Mouse (Mus musculus): ENCODE data around the gene Scfd2. TPM values are rescaled to one million over a fixed set of nuclear protein-coding genes. Genes with fewer than 3 reads are reported as not detected.

Scfd2 gene
- polyA plus RNA-seq, 1 experiment from 2014 or later, result 14.9 TPM

DNA sequence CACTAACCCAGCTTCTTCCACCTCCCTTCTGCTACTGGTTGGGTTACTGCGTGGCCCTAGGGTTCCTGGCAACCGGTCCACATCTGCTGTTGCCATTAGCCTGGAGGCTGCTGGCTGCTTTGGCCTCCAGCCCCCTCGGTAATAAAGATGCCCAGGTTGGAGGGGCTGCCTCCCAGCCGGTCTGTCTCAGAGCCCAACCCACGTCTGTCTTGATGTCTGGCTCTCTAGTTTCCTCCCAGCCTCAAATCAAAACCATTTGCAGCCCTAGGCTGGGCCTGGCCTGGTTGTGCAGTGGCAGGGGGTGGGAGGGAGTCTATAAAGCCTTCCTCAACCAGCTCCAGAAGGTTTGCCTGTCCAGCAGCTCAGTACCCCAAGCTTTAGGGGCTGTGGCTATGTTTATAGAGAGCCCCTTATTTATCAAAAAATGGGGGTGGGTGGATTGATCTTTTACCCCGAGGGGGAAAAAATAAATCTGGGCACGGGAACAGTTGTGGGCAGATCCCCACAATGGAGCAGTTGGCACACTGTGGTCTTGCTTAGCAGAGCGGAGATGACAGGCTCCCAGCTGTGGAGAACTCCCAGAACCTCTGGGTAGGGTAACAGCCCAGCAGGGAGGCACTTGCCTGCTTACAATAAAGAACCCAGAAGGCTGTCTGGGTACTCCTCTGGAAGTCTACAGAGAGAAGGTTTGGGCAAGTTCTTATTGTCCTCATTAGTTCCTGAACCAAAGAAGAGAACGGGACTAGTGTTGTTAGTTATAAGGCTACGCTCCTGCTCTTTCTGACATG is 329.8 kb downstream of the Scfd2 start:
- ATAC-seq (replicated peaks; ENCODE audit: insufficient number of reproducible peaks, low FRiP score, low TSS enrichment, low read depth) (peak; percentile 63), DNase-seq (ENCODE audit: low spot score) (peak; percentile 85)
- 0 out of 2 replicates have a peak overlapping the region, but pooled peaks have one; percentile 4 for H3K4me2 ChIP-seq (ENCODE audit: low read depth, low read length)
- no peaks in the 10 kb centered on the region; the same call in none of the 2 replicates for H3K36me3 ChIP-seq (replicated peaks; ENCODE audit: control insufficient read depth, insufficient read depth, low read depth, low read length)
- WGBS, result 45% methylated on average over 10 of the region's 10 CpGs
- H3K27ac ChIP-seq (replicated peaks; ENCODE audit: low read depth, low read length), result peak overlapping the region; percentile 66
- H3K9me3 ChIP-seq (replicated peaks; ENCODE audit: control insufficient read depth, low read length), result no peaks in the 10 kb centered on the region
- H3K4me3 ChIP-seq (ENCODE audit: low read depth, low read length), result no peak overlapping the region
- peaks cover 4% of the 10 kb centered on the region; the same call in 1 of the 2 replicates for H3K4me1 ChIP-seq (ENCODE audit: control insufficient read depth, insufficient read depth, low read length)
- H3K9ac ChIP-seq (replicated peaks; ENCODE audit: low read length), result no peak overlapping the region
- H3K27me3 ChIP-seq (ENCODE audit: control insufficient read depth, insufficient read depth, low read length), result no peaks in the 10 kb centered on the region

DNA sequence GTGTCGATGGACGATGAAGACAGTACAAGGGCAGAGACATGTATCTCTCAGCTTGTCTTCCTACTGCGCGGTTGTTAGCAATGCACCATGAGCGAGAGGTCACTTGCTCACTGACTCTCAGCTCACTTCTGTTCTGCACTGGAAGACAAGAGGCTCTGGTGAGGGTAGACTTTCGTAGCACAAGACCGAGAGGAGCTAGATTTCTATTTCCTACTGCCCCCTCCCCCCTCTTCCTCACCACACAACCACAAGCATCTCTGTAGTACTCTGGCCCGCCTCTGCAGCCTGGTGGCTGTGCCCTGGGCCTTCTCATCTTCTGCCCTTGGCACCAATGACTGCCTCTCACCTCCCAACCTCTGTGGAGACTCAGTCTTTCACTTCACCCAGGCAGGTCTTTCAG is 331.1 kb downstream of the Scfd2 start:
- Histone ChIP-seq H3K4me2 (ENCODE audit: low read depth, low read length) (no peak overlapping the region), H3K36me3 (replicated peaks; ENCODE audit: control insufficient read depth, insufficient read depth, low read depth, low read length) (no peaks in the 10 kb centered on the region; the same call in none of the 2 replicates), H3K9me3 (replicated peaks; ENCODE audit: control insufficient read depth, low read length) (no peaks in the 10 kb centered on the region), H3K9ac (replicated peaks; ENCODE audit: low read length) (no peak overlapping the region), H3K27ac (replicated peaks; ENCODE audit: low read depth, low read length) (peak overlapping the region; percentile 66; the same call in 1 of the 2 replicates), H3K4me3 (ENCODE audit: low read depth, low read length) (no peak overlapping the region), H3K27me3 (ENCODE audit: control insufficient read depth, insufficient read depth, low read length) (no peaks in the 10 kb centered on the region), H3K4me1 (ENCODE audit: control insufficient read depth, insufficient read depth, low read length) (peaks cover 4% of the 10 kb centered on the region; the same call in 1 of the 2 replicates)
- ATAC-seq (replicated peaks; ENCODE audit: insufficient number of reproducible peaks, low FRiP score, low TSS enrichment, low read depth), result no peak
- 80% methylated on average over 8 of the region's 8 CpGs for WGBS
- DNase-seq (ENCODE audit: low spot score), result no peak

DNA sequence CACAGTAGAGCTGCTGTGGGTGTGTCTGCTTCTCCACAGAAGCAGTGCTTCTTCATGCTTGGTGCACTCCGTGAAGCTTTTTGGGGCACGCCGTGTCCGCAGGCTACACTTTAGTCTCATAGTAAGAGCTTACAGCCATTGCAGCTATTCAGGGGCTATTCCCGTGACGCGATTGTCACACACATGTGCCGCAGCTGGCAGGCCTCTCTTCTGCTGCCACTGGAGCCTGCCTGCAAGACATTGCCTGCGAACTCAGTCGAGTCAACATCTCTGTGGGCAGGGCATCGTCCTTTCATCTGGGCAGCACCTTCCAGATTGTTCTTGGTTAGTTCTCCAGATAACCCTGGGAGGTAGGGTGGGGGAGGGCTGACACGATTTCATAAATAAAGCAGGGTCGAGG is 331.8 kb downstream of the Scfd2 start:
- H3K27ac ChIP-seq (replicated peaks; ENCODE audit: low read depth, low read length), result no peak overlapping the region
- H3K9me3 ChIP-seq (replicated peaks; ENCODE audit: control insufficient read depth, low read length), result no peaks in the 10 kb centered on the region
- no peaks in the 10 kb centered on the region; the same call in none of the 2 replicates for H3K36me3 ChIP-seq (replicated peaks; ENCODE audit: control insufficient read depth, insufficient read depth, low read depth, low read length)
- no peaks in the 10 kb centered on the region for H3K27me3 ChIP-seq (ENCODE audit: control insufficient read depth, insufficient read depth, low read length)
- WGBS, result 83% methylated on average over 13 of the region's 13 CpGs
- no peak overlapping the region for H3K9ac ChIP-seq (replicated peaks; ENCODE audit: low read length)
- DNase-seq (ENCODE audit: low spot score), result no peak
- no peak for ATAC-seq (replicated peaks; ENCODE audit: insufficient number of reproducible peaks, low FRiP score, low TSS enrichment, low read depth)
- H3K4me1 ChIP-seq (ENCODE audit: control insufficient read depth, insufficient read depth, low read length), result peaks cover 4% of the 10 kb centered on the region; the same call in 1 of the 2 replicates
- H3K4me3 ChIP-seq (ENCODE audit: low read depth, low read length), result no peak overlapping the region
- H3K4me2 ChIP-seq (ENCODE audit: low read depth, low read length), result no peak overlapping the region

DNA sequence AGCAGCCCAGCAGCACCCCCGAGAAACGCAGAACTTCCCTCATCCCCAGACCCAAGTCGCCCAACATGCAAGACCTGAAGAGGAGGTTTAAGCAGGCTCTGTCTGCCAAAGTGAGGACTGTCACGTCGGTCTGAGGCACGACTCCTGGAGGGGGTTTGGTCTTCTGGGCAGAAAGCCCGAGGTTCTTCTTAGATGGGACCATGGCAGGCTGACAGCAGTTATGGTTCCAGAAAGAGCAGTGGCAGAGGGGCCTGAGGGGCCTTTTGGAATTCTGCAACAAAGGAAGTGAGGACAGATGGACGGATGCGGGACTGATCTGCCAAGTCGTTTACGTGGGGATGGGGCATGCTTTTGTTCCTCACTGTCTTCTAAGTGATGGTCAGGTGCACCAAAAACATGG is 333.1 kb downstream of the Scfd2 start:
- Histone ChIP-seq H3K9ac (replicated peaks; ENCODE audit: low read length) (no peak overlapping the region), H3K27me3 (ENCODE audit: control insufficient read depth, insufficient read depth, low read length) (no peaks in the 10 kb centered on the region), H3K27ac (replicated peaks; ENCODE audit: low read depth, low read length) (no peak overlapping the region), H3K36me3 (replicated peaks; ENCODE audit: control insufficient read depth, insufficient read depth, low read depth, low read length) (no peaks in the 10 kb centered on the region; the same call in none of the 2 replicates), H3K4me2 (ENCODE audit: low read depth, low read length) (peak overlapping the region; percentile 93; the same call in 1 of the 2 replicates), H3K4me3 (ENCODE audit: low read depth, low read length) (no peak overlapping the region; the same call in 1 of the 2 replicates), H3K9me3 (replicated peaks; ENCODE audit: control insufficient read depth, low read length) (no peaks in the 10 kb centered on the region), H3K4me1 (ENCODE audit: control insufficient read depth, insufficient read depth, low read length) (peaks cover 13% of the 10 kb centered on the region; the same call in 1 of the 2 replicates)
- DNase-seq (ENCODE audit: low spot score), result no peak
- no peak for ATAC-seq (replicated peaks; ENCODE audit: insufficient number of reproducible peaks, low FRiP score, low TSS enrichment, low read depth)
- 83% methylated on average over 11 of the region's 11 CpGs for WGBS

DNA sequence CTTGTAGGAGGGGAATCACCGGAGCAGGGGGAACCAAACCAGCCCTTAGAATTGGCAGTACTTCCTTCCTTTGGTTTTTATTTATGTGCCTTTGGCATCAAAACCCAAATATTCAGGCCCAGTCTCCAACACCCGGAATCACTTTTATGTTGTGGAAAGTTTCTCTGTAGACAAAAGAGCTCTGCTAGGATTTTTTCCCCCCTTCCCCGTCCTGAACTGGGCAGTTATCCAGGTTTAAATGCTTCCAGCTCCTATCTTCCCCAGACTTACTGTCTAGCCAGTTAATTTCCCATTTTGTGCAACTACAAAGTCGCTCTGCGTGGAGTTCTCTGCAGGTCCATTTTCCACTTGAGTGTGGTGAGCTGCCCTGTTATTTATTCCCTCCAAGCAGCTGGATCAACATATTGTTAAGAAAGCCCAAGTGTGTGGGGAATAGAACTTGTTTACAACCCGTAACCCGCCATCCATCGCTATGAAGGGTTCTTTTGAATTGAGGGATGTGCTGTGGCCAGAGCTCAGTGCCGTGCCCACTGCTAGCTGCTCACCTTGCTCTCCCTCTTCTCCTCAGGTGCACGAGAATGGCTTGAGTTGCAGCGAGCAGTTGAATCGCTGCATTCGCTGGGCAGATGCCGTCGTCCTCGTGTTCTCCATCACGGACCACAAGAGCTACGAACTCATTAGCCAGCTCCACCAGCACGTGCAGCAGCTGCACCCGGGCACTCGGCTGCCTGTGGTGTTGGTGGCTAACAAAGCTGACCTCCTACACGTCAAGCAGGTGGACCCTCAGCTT is 333.8 kb downstream of the Scfd2 start:
- 0 out of 2 replicates have a peak overlapping the region, but pooled peaks have one; percentile 25 for H3K27ac ChIP-seq (replicated peaks; ENCODE audit: low read depth, low read length)
- peaks cover 13% of the 10 kb centered on the region; the same call in 1 of the 2 replicates for H3K4me1 ChIP-seq (ENCODE audit: control insufficient read depth, insufficient read depth, low read length)
- no peaks in the 10 kb centered on the region for H3K27me3 ChIP-seq (ENCODE audit: control insufficient read depth, insufficient read depth, low read length)
- no peak for ATAC-seq (replicated peaks; ENCODE audit: insufficient number of reproducible peaks, low FRiP score, low TSS enrichment, low read depth)
- no peaks in the 10 kb centered on the region; the same call in none of the 2 replicates for H3K36me3 ChIP-seq (replicated peaks; ENCODE audit: control insufficient read depth, insufficient read depth, low read depth, low read length)
- H3K9ac ChIP-seq (replicated peaks; ENCODE audit: low read length), result no peak overlapping the region; the same call in 1 of the 2 replicates
- WGBS, result 78% methylated on average over 22 of the region's 22 CpGs
- no peaks in the 10 kb centered on the region for H3K9me3 ChIP-seq (replicated peaks; ENCODE audit: control insufficient read depth, low read length)
- peak overlapping the region; percentile 98 for H3K4me3 ChIP-seq (ENCODE audit: low read depth, low read length)
- H3K4me2 ChIP-seq (ENCODE audit: low read depth, low read length), result peak overlapping the region; percentile 93
- no peak for DNase-seq (ENCODE audit: low spot score)

DNA sequence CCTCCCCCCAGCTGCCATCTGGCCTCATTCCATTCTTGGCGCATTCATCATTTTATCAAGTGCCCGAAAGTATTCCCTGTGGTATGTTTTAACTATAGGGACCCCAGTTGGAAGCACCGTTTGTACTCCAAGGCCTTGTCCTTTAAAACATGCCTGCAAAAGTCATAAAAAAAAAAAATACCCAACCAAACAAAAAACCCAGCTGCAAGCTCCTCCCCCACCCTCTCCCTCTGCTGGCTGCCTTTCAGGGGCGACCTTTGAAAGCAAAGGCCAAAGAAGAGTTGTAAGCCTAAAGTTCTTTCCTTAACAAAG is 335.3 kb downstream of the Scfd2 start:
- no peaks in the 10 kb centered on the region for H3K27me3 ChIP-seq (ENCODE audit: control insufficient read depth, insufficient read depth, low read length)
- WGBS, result 0% methylated on average over 4 of the region's 4 CpGs
- H3K9ac ChIP-seq (replicated peaks; ENCODE audit: low read length), result peak overlapping the region; percentile 96
- ATAC-seq (replicated peaks; ENCODE audit: insufficient number of reproducible peaks, low FRiP score, low TSS enrichment, low read depth) (no peak), DNase-seq (ENCODE audit: low spot score) (no peak)
- no peaks in the 10 kb centered on the region for H3K9me3 ChIP-seq (replicated peaks; ENCODE audit: control insufficient read depth, low read length)
- peak overlapping the region; percentile 98 for H3K4me3 ChIP-seq (ENCODE audit: low read depth, low read length)
- peak overlapping the region; percentile 93 for H3K4me2 ChIP-seq (ENCODE audit: low read depth, low read length)
- H3K27ac ChIP-seq (replicated peaks; ENCODE audit: low read depth, low read length), result no peak overlapping the region; the same call in 1 of the 2 replicates
- no peaks in the 10 kb centered on the region; the same call in none of the 2 replicates for H3K36me3 ChIP-seq (replicated peaks; ENCODE audit: control insufficient read depth, insufficient read depth, low read depth, low read length)
- H3K4me1 ChIP-seq (ENCODE audit: control insufficient read depth, insufficient read depth, low read length), result peaks cover 13% of the 10 kb centered on the region; the same call in 1 of the 2 replicates

DNA sequence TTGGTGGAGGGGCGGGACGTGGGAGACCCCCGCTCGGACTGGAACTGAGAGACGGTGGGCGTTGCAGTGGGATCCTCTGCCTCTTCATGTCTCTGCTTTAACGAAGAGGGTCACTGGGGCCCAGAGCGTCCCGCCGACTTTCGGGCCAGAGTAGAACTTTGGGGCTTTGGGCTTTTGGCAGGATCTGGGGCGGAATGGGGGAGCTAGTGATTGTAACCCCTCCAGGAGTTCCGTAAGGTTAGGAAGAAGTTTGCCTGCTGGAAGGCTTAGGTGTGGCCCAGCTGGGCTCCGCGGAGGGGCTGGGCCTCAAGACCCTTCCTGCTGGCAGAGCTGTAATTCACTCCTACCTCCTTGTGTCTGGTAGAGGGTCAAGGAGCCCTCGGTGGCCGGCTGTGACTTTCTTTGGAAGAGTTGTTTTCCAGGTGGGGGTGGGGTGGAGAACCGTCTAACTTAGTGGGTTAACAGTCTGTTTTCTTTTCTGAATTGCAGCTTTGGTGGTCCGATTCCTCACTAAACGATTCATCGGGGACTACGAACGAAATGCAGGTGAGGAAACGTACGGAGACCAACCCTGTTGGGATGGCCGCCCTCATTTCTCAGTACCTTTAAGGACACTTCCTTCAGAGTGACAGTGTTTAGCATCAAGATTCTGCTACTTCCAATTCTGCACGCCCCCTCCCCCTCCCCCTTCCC is 335.8 kb downstream of the Scfd2 start:
- peaks cover 13% of the 10 kb centered on the region; the same call in 1 of the 2 replicates for H3K4me1 ChIP-seq (ENCODE audit: control insufficient read depth, insufficient read depth, low read length)

More for the DNA sequence above, 335.8 kb downstream of the Scfd2 start:
- Histone ChIP-seq H3K27me3 (ENCODE audit: control insufficient read depth, insufficient read depth, low read length) (no peaks in the 10 kb centered on the region), H3K27ac (replicated peaks; ENCODE audit: low read depth, low read length) (peak overlapping the region; percentile 78), H3K9me3 (replicated peaks; ENCODE audit: control insufficient read depth, low read length) (no peaks in the 10 kb centered on the region), H3K4me3 (ENCODE audit: low read depth, low read length) (peak overlapping the region; percentile 98), H3K36me3 (replicated peaks; ENCODE audit: control insufficient read depth, insufficient read depth, low read depth, low read length) (no peaks in the 10 kb centered on the region; the same call in none of the 2 replicates), H3K9ac (replicated peaks; ENCODE audit: low read length) (peak overlapping the region; percentile 96), H3K4me2 (ENCODE audit: low read depth, low read length) (peak overlapping the region; percentile 93)
- under 1% methylated on average over 27 of the region's 27 CpGs for WGBS
- ATAC-seq (replicated peaks; ENCODE audit: insufficient number of reproducible peaks, low FRiP score, low TSS enrichment, low read depth) (no peak), DNase-seq (ENCODE audit: low spot score) (no peak)
